Mouse (Mus musculus) erythroblast, embryonic 14.5 days (primary cell): ENCODE results near the gene Olfr885.

ENCODE experiments used
- GATA1 ChIP-seq: IDR thresholded peaks from 2 replicates; pipeline ENCODE4 v1.6.1; 2012; ENCODE audit warnings: low read length, inconsistent platforms, mixed read lengths
- TAL1 ChIP-seq: IDR thresholded peaks from 3 replicates; pipeline ENCODE4 v1.6.1; 2012; ENCODE audit warnings: low read length, inconsistent platforms, mixed read lengths

- TF ChIP-seq GATA1, result no peak
- no peak for TF ChIP-seq TAL1
Observed at GRCm38 (mm10) chr9:38083772-38084171, 22.6 kb downstream of the Olfr885 start, which contains the start of gene Olfr887.
